Mouse (Mus musculus): Measurements from ENCODE around the gene 1700123K08Rik.

1700123K08Rik gene

DNA sequence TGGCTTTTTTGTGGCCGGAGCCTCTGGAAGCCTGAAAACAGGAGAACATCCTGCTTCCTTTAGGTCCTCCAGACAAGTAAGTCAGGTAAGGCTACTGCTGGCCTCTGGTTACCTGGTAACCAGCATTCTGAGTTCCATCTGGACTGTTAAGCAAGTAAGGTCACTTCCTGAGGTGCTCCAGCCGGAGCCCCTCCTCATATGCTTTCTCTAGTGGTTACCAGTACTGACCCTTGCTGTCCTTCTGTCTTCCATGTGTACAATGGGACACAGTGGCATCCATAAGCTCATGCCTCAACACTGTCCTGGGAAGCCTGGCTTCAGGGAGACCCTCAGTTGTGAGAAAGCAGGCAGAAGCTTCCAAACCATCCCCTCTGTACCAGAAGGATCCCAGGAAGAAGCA is at the start of gene 1700123K08Rik:
TSS of gene 1700123K08Rik (minus strand) at position 101 of the 400 bp plus-strand sequence.
- WGBS = 76% methylated on average over 2 of the region's 2 CpGs

DNA sequence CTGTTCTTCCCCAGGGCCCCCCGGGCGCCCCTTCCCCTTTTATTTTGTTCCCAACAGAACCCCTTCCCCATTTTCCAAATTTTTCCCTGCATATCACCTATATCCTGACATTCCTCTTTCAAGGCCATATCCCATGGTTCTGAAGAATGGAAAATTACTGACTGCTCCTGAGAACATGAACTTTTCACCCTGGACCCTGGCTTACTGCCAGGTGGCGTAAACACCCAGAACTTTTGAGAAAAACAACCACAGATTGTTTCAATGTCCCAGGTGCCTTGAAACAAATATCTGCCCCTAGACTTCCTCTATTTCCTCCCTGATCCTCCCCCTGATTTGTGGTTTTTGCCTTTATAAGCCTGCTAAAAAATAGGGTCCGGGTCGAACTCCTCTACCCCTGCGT is 22.9 kb upstream of the 1700123K08Rik start:
- WGBS = 94% methylated on average over 6 of the region's 6 CpGs

DNA sequence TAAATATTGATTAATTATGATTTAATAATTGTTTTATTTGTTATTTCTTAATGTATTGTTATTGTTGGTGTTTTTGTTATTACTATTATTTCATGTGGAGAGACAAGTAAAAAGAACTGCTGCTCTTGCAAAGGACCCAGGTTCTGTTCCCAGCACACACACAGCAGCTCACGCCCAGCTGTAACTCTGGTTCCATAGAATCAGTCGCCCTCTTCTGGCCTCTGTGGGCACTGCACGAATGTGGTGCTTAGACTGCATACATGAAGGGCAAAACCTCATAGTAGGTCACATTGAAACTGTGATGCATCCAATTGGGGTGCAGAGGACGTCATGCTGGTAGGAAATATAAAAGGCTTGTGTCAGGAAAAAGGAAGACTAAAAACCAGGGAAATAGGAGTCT is 7.1 kb upstream of the 1700123K08Rik start:
- 58% methylated on average over 4 of the region's 4 CpGs for WGBS

DNA sequence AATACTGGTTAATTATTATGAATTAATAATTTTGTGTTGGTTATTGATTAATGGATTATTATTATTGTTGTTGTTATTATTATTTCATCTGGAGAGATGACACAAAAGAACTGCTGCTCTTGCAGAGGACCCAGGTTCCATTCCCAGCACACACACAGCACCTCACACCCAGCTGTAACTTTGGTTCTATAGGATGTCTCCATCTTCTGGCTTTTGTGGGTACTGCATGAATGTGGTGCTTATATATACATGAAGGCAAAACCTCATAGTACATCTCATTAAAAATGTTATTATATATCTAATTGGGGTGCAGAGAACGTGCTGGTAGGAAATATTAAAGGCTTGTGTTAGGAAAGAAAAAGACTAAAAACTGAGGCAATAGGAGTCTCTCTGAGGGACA is 11.8 kb downstream of the 1700123K08Rik start:
- WGBS = 70% methylated on average over 1 of the region's 1 CpGs

DNA sequence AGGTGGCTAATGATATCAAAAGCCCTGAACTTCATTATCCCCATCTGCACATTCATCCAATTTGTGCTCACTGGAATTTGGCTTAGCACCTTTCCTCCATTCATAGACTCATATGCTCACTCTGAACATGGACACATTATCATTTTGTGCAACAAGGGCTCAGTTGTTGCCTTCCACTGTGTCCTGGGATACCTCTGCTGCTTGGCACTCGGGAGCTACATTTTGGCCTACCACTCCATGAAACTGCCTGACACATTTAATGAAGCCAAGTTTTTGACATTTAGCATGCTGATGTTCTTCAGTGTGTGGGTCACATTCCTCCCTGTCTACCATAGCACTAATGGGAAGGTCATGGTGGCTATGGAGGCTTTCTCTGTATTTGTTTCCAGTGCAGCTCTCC is 32.0 kb downstream of the 1700123K08Rik start:
- 87% methylated on average over 1 of the region's 1 CpGs for WGBS

Measured in cerebral cortex, adult 2 months (tissue).